Mouse (Mus musculus) cerebellum, adult 11 months (tissue): Measurements from ENCODE around the gene Lipt2.

ENCODE experiments used
- DNase-seq: peaks from one replicate; pipeline ENCODE4 v3.0.0; 2022

Gene Lipt2

DNA sequence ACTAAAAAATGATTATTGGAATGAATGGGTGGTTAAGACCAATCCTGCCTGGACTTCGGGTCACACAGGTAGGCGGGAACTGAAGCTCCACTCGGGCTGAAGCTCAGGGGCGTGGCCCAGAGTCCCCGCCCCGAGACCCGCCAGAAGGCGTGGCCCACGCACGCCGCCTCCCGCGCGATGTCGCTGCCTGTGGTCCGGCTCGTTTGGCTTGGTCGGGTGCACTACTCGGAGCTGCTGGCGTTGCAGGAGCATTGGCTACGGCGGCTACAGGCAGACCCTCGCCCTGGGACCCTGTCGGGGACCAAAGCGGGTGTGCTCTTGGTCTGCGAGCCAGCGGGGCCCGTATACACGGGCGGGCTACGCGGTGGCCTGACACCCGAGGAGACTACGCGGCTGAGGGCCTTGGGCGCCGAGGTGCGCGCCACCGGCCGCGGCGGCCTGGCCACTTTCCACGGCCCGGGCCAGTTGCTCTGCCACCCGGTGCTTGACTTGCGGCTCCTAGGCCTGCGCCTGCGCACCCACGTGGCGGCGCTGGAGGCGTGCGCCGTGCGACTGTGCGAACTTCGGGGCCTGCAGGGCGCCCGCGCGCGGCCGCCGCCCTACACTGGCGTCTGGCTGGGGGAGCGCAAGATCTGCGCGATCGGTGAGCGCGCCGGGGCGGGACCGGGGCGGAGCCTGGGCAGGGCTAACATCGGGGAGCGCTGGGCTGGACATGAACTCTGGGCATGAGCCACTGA lies at the start of gene Lipt2:
Lipt2 (plus strand) TSS at position 173 of the 737 bp plus-strand sequence.
- DNase-seq, result peak; percentile 91

DNA sequence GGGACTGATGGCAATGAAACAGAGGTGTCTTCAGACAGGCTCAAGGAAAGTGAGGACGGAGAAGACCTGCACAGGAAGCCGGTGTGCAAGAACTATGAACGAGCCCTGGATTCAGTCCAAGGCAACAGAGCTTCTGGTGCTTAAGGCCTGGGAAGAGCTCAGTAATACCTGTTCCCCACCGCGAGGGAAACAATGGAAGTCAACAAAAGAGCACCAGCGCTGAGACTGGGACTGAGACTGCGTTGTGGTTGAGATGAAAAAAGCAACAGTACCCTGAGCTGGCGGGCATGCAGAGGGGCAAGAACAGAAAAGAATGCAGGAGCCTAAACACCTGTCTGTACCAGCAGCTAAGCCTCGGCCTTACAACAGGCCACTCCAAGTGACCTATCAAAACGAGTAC lies 47.6 kb upstream of the Lipt2 start:
- DNase-seq, result no peak

DNA sequence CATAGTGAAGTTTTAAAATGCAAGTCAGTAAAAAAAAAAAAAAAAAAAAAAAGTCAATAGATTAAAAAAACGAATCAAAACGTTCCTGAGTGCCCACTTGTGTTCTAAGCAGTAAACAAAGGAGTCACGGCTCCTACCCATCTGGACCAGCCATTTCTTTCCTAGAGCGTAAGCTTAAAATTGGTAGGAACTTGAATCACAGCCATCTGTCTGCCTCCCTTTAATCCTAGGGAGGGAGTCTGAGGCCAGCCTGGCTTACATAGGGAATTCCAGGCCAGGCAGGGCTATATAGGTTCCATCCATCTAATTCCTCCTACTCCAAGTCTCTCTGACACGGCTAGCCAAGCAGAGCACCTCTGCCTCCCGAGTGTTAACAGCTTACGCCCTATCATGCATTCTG lies 45.3 kb upstream of the Lipt2 start:
- DNase-seq, result no peak

DNA sequence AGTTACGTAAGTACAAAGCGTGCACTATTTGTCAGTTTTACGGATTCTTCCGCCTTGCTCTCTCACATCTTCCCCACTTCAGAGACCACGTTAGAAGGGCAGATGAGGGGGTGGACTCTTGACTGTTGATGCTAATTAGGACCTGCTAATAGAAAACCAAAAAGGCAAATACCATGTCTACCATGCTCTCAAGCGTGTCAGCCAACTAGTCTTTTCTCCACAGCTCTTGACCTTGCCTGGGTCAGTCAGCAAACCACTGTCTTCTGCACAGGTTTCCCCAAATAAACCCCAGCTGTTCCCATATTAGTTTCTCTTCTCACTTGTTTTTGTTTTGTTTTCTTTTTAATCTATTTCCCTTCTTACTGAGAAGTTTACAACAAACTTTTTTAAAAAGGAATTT lies 44.8 kb upstream of the Lipt2 start:
- DNase-seq, result no peak

DNA sequence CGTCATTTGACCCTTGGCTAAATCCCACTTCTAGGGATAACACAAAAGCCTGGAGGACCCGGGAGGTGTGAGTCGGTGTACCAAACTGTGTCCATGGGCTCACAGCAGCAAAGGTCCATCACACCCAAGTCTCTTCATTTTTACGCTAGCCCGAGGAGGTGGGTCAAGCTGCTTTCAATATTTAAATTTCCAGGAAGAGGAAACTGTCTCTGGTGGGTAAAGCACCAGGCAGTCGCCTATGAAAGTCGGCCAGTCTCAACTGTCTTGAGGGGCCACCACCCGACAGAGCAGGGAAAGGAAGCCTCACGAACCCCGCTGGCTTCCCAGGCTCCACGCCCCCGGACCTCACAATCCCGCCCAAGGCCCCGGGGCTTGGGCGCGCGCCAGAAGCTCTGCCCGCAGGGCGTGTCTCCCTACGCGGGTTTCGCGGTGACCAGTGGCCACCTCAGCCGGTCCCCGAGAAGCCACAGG lies 38.3 kb upstream of the Lipt2 start:
- DNase-seq, result no peak

DNA sequence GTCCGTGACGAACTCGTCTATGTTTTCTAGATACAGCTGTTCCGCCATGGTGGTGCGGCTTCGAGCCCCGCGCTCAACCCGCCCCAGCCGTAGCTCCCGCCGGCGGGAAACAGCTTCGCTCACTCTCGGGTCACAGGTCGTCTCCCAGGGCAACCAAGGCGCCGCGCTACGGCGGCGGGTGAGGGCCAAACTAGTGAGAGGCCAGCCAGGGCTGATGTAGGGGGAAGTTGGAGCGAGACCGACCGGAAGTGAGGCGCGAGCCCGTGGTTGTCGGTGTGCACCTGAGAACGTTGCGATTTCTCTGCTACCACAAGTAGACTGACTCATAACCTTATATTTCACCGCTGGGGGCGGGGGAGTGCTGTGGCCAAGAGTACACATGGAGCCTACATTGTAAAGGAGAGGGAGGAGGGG lies 37.7 kb upstream of the Lipt2 start, which contains the start of gene Pold3:
Pold3 (minus strand) TSS at position 190 of the 414 bp plus-strand sequence.
- peak; percentile 97 for DNase-seq

DNA sequence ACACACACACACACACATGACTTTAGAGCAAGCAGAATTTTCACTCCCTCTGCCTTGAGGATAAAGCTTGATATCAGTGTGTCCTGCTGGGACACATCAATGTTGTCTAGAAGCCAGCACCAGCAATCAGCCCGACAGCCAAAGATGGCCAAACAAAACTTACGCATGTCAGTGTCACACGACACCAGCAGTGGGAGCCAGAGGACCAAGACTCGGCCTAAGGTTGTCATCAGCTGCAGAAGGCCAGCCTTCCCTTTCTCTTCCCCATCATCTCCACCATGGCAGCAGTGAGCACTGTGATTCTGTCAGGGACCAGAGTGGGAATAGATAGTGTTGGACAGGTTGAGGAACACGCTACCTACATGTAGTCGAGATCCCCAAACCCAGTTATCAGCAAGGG lies 35.6 kb upstream of the Lipt2 start:
- DNase-seq, result no peak

DNA sequence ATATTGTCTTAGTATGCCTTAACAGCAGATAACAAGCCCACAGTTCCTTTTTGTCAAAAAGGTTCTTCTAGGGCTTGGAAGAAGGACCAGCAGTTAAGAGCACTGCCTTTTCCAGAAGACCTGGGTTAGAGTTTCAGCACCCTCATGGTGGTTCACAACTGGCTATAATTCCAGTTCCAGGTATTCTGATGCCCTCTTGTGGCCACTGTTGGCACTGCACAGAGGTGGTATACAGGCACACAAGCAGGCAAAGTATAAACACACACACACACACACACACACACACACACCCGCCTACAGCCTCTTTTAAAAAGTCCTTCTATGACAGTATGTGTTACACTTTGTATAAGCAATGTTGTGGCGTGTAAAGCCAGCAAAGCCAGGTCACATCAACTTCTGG lies 34.9 kb upstream of the Lipt2 start:
- DNase-seq, result peak; percentile 9

DNA sequence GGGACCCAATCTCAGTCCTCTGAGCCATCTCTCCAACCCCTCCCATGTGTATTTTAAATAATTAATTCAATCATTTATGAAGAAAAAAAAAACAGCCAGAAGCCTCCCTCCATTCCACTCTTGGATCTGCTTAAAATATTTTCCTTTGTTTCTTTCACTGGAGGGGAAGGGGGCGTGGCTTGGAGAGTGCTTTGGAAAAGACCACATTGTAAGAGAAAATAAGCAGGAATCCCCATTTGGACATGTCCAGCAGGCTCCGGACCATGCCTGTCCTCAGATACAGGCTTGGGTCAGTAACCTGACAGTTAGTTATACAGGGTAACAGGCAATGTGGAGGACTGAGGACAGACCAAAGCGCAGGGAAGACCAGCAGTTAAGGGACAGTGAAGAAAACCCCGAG lies 33.9 kb upstream of the Lipt2 start:
- no peak for DNase-seq

DNA sequence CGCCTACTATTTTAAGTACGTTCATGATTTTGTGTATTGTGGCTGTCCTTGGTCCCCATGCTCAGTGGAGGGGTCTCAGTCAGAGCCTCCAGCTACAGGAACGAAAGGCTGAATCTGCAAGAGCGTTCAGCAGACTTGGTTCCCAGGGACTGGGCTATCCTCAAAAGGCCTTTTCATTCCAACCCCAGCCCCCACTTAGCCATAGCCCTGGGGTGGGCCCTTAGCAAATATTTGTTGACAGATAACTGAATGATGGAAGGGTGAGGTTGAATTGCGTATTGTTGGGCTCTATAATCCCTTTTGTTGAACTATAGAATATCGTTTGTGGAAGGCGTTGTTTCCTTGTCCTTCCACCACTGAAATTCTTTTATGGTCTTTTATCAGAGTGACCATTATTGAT lies 32.6 kb upstream of the Lipt2 start:
- no peak for DNase-seq

DNA sequence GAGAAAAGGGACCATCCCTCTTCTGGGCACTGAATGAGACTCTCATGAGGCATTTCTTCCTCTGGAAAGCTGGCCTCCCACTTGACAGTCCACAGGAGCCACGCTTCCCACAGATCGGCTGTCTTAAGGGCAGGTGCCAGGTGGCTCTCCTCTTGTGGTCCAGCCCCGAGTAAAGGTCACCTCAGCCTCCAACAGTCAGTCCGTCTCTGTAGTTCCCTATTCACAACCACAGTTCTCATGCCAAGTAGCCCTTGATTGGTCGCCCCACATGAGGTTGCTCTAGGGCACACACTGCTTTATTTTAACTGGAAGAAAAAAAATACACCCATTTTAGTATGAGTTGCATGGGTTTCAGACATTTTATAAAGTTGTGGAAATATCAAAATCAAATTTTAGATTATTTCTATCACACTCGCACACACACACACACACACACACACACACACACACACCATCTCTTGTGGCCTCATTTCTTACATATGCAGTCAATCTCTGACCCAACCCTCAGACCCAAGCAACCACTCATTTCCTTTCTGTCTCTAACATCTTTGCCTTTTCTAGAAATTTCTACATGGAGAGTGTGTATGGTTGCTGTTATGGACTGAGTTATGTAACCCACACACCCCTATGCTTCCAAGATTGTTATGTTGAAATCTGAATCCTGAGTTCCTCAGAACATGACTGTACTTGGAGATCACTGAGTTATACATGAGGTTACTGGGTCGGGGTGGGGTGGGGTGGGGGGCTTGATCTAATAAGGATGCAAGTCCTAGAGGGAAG lies 30.6 kb upstream of the Lipt2 start:
- DNase-seq, result no peak

DNA sequence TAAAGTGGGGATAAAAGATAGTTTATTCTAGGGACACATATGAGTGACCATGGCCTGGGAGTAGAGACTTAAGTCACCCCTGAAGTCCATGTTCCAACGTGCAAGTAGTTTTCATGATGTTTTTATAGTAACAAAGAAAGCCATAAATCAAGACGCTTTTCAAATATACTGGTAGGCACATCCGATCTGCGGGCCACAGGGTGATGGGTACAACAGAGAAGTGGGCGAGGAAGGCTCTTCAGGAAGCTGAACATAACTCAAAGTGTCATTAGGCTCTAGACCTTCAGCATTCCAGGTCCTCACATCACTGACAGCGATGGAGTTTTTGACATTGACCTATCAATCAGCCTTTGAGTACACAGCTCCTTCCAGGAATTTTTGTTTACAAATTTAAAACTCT lies 28.5 kb upstream of the Lipt2 start:
- DNase-seq, result no peak

DNA sequence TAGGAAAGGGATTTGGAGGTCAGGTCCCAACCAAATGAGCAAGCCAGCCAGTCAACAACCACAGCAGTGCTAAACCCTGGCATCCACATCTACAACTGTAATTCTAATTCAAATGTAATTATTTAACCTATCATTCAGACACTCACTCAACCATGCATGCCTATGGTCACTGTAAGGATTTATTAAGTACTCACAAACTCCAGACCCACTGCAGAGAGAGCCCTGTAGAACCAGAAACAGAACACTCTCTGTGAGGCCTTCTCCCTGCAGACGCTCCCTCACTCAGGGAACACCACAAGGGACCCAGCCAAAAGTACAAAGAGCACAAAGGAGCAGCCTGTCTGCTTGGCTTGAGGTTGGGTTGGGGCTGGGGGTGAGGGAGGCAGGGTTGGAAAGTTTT lies 26.7 kb upstream of the Lipt2 start:
- DNase-seq, result no peak

DNA sequence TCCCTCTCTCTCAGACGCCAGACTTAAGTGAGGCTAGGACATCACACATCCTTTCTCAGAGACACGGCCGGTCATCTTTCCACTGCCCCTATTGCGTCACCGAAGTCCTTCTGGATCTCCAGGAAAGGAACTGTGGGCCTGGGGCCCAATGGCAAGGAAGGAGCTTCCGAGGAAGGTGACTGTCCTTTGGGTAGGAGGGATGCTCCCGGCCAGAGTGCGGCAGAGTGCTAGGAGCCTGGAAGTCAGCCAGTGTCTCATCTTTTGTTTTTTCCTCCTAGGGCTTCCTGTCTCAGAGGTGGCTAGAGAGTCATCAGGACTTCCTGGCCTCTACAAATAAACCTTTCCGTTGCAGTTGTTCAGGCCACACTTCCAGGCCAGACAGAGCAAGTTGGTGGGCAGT lies 22.0 kb upstream of the Lipt2 start:
- DNase-seq, result no peak

DNA sequence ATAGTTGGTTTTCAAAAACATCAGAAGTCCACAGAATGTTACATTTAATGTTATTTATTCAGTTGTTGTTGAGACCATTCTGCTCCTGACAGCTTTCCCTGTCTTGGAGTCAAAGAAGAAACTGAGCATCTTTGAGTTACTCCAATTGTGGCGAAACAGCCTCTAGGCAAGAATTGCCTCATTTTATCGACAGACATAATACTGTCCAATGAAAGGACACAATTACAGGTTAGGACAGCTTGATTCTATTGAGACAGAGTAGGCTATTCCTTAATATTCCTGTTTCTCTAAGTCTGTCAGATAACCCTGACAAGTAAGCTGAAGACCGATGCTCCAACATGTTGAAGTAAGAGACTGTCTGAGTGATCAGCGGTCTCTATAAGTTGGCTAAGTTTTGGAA lies 21.0 kb upstream of the Lipt2 start:
- no peak for DNase-seq

DNA sequence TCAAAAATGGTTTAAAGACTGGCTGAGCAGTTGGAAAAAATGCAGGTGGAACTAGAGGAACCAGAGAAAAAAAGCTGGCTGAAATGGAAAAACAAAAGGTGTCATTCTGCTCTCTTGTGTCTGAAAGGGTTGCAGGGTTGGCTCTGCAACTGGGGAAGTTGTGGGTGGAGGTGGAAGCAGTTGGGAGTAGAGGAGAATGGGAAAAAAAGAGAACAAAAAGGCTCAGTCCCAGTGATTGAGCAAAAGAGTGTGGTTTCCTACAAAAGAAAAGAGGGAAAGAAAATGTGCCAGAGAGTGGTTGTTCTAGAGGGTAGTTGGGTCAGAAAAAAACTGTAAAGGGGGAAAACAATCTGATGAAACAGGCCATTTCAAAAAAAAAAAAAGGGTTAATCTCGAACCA lies 18.5 kb upstream of the Lipt2 start:
- no peak for DNase-seq

DNA sequence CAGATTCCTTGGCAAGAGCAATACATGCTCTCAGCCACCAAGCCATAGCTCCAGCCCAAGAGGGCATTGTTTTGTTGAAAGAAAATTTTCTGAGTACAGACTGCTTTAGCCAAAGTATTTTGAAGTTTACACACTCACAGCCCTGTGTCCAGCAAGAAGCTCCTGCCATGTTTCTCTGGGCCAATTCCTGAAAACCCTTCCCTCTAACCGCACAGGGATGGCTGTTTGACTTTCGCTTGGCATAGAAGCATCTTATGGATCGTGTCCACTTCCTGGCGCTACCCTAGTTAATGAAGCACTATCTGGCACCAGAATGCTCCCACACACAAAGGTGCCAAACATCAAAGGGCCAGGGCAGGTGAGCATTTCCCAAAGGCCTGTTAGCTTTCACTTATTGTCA lies 10.5 kb upstream of the Lipt2 start:
- DNase-seq, result no peak

DNA sequence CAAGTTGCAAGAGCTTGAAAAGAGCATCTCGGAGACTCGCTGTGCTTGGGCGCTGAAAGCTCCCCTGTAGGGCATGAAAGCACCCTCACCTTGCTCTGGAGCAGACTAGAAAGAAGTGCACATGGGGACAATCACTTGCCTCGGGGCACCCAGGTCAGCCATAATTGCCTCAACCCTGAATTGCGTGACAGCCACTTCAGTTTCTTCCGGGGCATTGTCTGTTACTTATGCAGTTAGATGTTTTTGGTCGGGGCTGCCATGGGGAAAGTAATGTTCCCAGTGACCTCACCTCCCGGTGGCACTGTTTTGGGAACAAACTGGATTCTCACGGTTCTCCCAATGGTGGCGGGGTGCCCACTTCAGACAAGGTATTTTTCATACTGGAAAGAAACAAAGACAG lies 9.0 kb upstream of the Lipt2 start:
- no peak for DNase-seq

DNA sequence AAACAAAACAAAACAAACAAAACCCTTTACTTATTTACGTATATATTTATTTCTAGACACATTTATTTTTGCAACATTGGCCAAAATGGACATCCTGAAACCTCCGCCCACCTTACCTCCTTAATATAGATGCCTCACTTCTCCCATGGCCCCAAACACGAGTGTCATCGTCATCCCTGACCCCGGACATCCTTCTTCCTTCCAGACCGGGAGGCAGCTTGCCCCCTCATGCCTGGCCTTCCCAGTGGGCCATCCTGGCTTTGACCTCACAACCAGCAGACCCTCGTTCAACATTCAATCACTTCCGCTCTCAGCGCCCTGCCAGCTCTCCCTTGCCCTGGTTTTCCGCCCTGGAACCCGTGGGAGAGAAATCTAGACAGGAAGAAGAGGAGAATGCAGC lies 8.5 kb upstream of the Lipt2 start:
- DNase-seq, result no peak

DNA sequence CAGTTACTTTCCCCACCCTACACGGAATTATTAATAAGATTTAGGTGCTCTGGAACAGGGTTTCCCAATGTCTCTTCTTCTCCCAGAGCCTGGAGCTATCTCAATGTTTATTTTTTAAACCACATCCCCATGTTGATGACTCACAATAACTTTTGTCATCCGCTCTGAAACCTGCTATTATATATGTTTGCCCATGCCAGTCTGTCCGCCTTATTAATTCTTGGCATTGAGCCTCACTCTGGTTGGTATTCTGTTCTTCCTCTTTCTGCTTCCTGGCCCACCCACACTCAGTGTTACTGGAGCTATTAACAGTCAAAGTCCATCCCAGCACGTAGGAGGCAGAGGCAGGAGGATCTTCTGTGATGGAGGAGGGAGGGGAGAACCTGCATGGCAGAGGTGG lies 1.4 kb upstream of the Lipt2 start:
- DNase-seq, result no peak

DNA sequence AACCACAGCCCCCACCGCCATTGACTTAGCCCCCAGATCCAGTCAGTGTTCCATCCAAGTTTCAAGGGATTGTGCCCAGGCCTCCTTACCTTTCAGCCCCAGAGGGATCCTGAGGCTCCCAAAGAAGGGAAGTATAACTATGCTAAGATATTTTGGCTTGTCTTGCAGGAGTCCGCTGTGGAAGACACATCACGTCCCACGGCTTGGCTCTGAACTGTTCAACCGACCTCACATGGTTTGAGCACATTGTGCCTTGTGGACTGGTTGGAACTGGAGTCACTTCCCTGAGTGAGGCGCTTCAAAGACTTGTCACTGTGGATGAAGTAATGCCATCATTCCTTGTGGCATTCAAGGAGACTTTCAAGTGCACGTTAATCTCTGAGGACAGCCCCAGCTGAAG lies 929 bp downstream of the Lipt2 start:
- no peak for DNase-seq

DNA sequence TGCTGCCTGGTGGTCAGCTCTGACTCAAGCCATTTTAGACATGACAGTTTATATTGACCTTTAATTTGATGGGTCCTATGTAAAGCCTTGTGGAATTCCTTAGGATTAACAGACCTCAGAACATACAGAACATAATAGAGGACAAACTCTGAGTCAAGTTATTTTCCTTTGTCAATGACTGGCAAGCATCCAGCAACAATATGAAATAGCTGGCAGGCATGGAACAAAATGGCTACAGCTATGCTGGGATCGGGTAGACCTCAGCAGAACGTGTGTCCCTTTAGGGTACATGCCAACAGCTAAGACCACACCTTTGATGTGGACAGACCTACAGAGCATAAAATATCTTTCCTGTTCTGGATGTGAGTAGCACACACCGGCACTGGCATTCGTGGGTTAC lies 4.4 kb downstream of the Lipt2 start:
- DNase-seq, result no peak

DNA sequence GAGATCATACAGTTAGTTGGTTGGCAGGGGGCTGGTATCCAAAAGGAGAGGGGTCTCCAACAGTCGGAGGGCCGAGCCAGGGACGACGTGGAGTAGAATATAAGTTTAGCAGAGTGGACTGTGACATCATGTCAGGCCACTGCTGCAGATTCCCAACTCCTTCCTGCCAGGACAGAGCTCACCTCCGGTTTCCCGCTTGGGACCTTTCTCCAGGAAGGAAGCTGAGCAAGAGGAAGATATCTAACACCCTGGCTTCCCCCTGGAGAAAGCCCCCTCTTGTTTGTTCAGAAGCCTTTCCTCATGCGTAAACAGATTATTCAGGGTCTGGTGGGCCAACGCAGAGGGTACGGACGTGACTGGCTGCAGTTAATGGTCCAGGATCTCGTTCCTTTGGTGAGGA lies 9.6 kb downstream of the Lipt2 start:
- DNase-seq, result no peak

DNA sequence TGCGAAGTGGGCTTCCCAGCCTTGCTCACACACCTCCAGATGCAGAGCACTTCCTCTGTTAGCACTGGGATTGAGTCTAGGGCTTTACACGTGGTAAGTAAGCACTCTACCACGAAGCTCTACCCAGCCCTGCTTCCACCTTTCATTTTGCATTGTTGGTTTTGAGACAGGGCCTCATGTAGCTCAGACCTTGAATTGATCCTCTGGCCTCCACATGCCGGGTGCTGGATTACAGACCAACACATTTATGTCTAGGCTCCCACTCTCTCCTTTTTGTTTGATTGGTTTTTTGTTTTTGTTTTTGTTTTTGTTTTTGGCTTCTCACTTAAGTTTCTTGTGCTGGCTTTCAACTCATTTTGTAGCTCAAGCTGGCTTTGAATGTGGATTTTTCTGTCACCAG lies 11.7 kb downstream of the Lipt2 start:
- DNase-seq, result no peak

DNA sequence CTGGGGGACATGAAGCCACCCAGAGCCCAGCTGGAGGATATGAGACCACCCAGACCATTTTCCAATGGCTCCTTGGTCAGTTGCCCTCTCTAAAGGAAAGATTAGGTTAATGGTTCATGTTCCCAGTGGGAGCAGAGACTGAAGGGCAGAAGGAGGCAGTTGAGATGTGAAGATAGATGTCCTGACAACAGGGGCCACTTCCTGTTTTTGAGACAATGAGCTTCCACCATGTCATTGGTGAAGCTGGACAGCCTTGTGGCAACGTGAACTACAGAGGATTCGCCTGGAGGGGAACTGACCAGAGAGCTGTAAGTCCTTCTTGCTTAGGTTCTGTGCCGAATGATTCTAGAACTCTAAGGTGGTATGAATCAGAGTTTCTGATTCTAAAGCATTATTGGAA lies 17.2 kb downstream of the Lipt2 start, which contains the start of gene Kcne3:
Kcne3 (plus strand) TSS at position 234 of the 400 bp plus-strand sequence.
- no peak for DNase-seq
